Comparison of ENCODE assay signal across 10 mouse cellular contexts in genomic region chr11:35122091-35122811, GRCm38 (mm10). TPM values are rescaled to one million over a fixed set of nuclear protein-coding genes. Genes with fewer than 3 reads are reported as not detected.
A peak's percentile ranks its signal among the peaks of the same experiment; 100 is the strongest.
DNase-seq lines count a peak whose midpoint lies in the region; ATAC-seq and TF ChIP-seq lines count a peak whose summit lies in the region.
"Had no signal": no experiment of that assay in that cellular context is flagged by ENCODE, and none has a peak within 500 bp of the region (broad histone marks: within the 10 kb centered on the region; RNA-seq: fewer than 3 reads in every experiment).

No protein-coding gene starts in this region.

- H3K4me2 ChIP-seq in heart, postnatal 0 days (ENCODE audit: low read depth, low read length): peak overlapping the region; percentile 94
- H3K4me2 ChIP-seq in liver, embryonic 15.5 days: no peak overlapping the region
- H3K4me2 ChIP-seq in stomach, embryonic 15.5 days: peak overlapping the region; percentile 86

- no peak for TF ChIP-seq POLR2A in heart, adult 2 months (IDR thresholded peaks at IDR 0.05; ENCODE audit: insufficient read depth, low read depth, low read length)

- H3K27me3 ChIP-seq in heart, adult 2 months (ENCODE audit: control insufficient read depth, insufficient read depth, low read length): no peaks in the 10 kb centered on the region; the same call in 1 of the 2 replicates
- H3K27me3 ChIP-seq in heart, postnatal 0 days (ENCODE audit: control insufficient read depth, insufficient read depth, low read length): peaks cover 38% of the 10 kb centered on the region
- H3K27me3 ChIP-seq in liver, embryonic 15.5 days: peaks cover 58% of the 10 kb centered on the region
- H3K27me3 ChIP-seq in stomach, embryonic 15.5 days (replicated peaks): peaks cover 18% of the 10 kb centered on the region; the same call in 1 of the 2 replicates

- WGBS in heart, adult 2 months: 11% methylated on average over 23 of the region's 23 CpGs
- WGBS in heart, postnatal 0 days: 5% methylated on average over 23 of the region's 23 CpGs
- WGBS in liver, embryonic 15.5 days (ENCODE audit: insufficient replicate concordance): 3% methylated on average over 23 of the region's 23 CpGs
- WGBS in stomach, embryonic 15.5 days: 2% methylated on average over 23 of the region's 23 CpGs

- no peaks in the 10 kb centered on the region for H3K36me3 ChIP-seq in heart, adult 2 months (ENCODE audit: control insufficient read depth, insufficient read depth, low read length)
- H3K36me3 ChIP-seq in heart, postnatal 0 days (replicated peaks; ENCODE audit: control insufficient read depth, insufficient read depth, low read length): no peaks in the 10 kb centered on the region
- no peaks in the 10 kb centered on the region for H3K36me3 ChIP-seq in liver, embryonic 15.5 days (replicated peaks)
- no peaks in the 10 kb centered on the region for H3K36me3 ChIP-seq in stomach, embryonic 15.5 days
- H3K36me3 ChIP-seq: G1E had no signal

- no peak for TF ChIP-seq EP300 in heart, adult 2 months (IDR thresholded peaks at IDR 0.05; ENCODE audit: insufficient read depth, low read depth, low read length)
- no peak for TF ChIP-seq EP300 in heart, postnatal 0 days (IDR thresholded peaks at IDR 0.05; ENCODE audit: low read depth)

- no peaks in the 10 kb centered on the region for H3K79me2 ChIP-seq in heart, adult 2 months (replicated peaks; ENCODE audit: control insufficient read depth, insufficient read depth, low read length)

- peak overlapping the region; percentile 48; the same call in 1 of the 2 replicates for H3K4me3 ChIP-seq in heart, adult 2 months
- H3K4me3 ChIP-seq in heart, postnatal 0 days (ENCODE audit: low read depth, low read length): peak overlapping the region; percentile 69
- 0 out of 2 replicates have a peak overlapping the region, but pooled peaks have one; percentile 2 for H3K4me3 ChIP-seq in liver, embryonic 15.5 days (replicated peaks)
- peak overlapping the region; percentile 67 for H3K4me3 ChIP-seq in stomach, embryonic 15.5 days (replicated peaks)

- H3K4me1 ChIP-seq in heart, adult 2 months (ENCODE audit: control insufficient read depth, insufficient read depth, low read length): no peaks in the 10 kb centered on the region
- H3K4me1 ChIP-seq in heart, postnatal 0 days (ENCODE audit: control insufficient read depth, insufficient read depth): no peaks in the 10 kb centered on the region
- H3K4me1 ChIP-seq in liver, embryonic 15.5 days (replicated peaks): no peaks in the 10 kb centered on the region
- H3K4me1 ChIP-seq in stomach, embryonic 15.5 days: peaks cover 32% of the 10 kb centered on the region; the same call in 1 of the 2 replicates

- DNase-seq in heart, adult 2 months: peak in 1 of 2 experiments; percentile 26
- DNase-seq in heart, postnatal 25 days (ENCODE audit: low spot score): no peak
- peak; percentile 50 to 61 for DNase-seq in cerebellum, postnatal 25 days
- DNase-seq in heart, postnatal 0 days (ENCODE audit: low spot score): no peak
- DNase-seq in right cerebral cortex, postnatal 25 days: no peak
- DNase-seq in spleen, postnatal 36 days (ENCODE audit: low spot score in 2 of 2): no peak

- no peaks in the 10 kb centered on the region for H3K9me3 ChIP-seq in heart, postnatal 0 days (replicated peaks; ENCODE audit: control insufficient read depth, low read length)
- H3K9me3 ChIP-seq in liver, embryonic 15.5 days (replicated peaks): no peaks in the 10 kb centered on the region
- H3K9me3 ChIP-seq in stomach, embryonic 15.5 days: no peaks in the 10 kb centered on the region

- ATAC-seq in heart, postnatal 0 days (ENCODE audit: insufficient read depth, low read depth): no peak
- no peak for ATAC-seq in liver, embryonic 15.5 days (ENCODE audit: insufficient read depth)
- ATAC-seq in stomach, embryonic 15.5 days (ENCODE audit: insufficient read depth, low FRiP score, low read depth): no peak

- H3K9ac ChIP-seq in heart, adult 2 months (ENCODE audit: low read depth, low read length): peak overlapping the region; percentile 45; the same call in 1 of the 2 replicates
- peak overlapping the region; percentile 46; the same call in 1 of the 2 replicates for H3K9ac ChIP-seq in heart, postnatal 0 days (replicated peaks; ENCODE audit: low read depth, low read length)
- H3K9ac ChIP-seq in liver, embryonic 15.5 days: no peak overlapping the region
- H3K9ac ChIP-seq in stomach, embryonic 15.5 days: peak overlapping the region; percentile 30; the same call in 1 of the 2 replicates

- intact Hi-C loops in heart, adult 2 months (cut with DNase I): loop anchor here (5.0 kb wide), 1 partner anchor 240 kb away; no protein-coding TSS in a partner anchor
- intact Hi-C loops in heart, postnatal 25 days (cut with DNase I): no loop called here

- no peak overlapping the region for H3K27ac ChIP-seq in heart, adult 2 months
- H3K27ac ChIP-seq in heart, postnatal 0 days (ENCODE audit: low read depth): no peak overlapping the region
- no peak overlapping the region for H3K27ac ChIP-seq in liver, embryonic 15.5 days (replicated peaks)
- H3K27ac ChIP-seq in stomach, embryonic 15.5 days: no peak overlapping the region; the same call in 1 of the 2 replicates

- TF ChIP-seq CTCF in heart, adult 2 months (IDR thresholded peaks at IDR 0.05): no peak
- TF ChIP-seq CTCF in heart, postnatal 0 days (IDR thresholded peaks at IDR 0.05; ENCODE audit: low read depth): no peak

RNA-seq across cellular contexts. Expression of gene Slit3, which starts 1.2 kb away (rescaled TPM):
- 10 to 100 TPM; 12.3 to 14.6 TPM for total RNA-seq in heart, adult 2 months (2021)
- polyA plus RNA-seq in heart, adult 2 months (2012; rRNA removed): 15.8 and 16.0 TPM in 2 replicates
- 10 to 100 TPM; 12.7 to 15.4 TPM for total RNA-seq in heart, postnatal 25 days (2021)
- total RNA-seq in heart, postnatal 0 days (2014; rRNA removed; ENCODE audit: low replicate concordance): 22.3 and 23.7 TPM in 2 replicates
- polyA plus RNA-seq in heart, postnatal 0 days (2015; fragmentation: Nextera tagmentation; extraction: Ambion mirVana): 6.7 and 8.8 TPM in 2 replicates
- polyA plus RNA-seq in liver, embryonic 15.5 days (2015; fragmentation: Nextera tagmentation; extraction: Ambion mirVana): 0.20 and 0.55 TPM in 2 replicates
- polyA plus RNA-seq in stomach, embryonic 15.5 days (2015; fragmentation: Nextera tagmentation; extraction: Ambion mirVana): 18.9 and 20.6 TPM in 2 replicates
- total RNA-seq: hematopoietic stem cell, adult 5-6 weeks had no signal
- polyA plus RNA-seq: G1E had no signal

Comparison
In these comparisons a context has a peak if more than half of its experiments do, and no peak if none do; other contexts are left out.
1. DNase-seq: peak in cerebellum, postnatal 25 days (2 of 2); none in heart, postnatal 25 days (single experiment), heart, postnatal 0 days (single experiment), right cerebral cortex, postnatal 25 days (single experiment) and spleen, postnatal 36 days (0 of 2).
2. H3K4me3 ChIP-seq: peak in every context shown above with its lines; median percentile 69 in heart, postnatal 0 days; 67 in stomach, embryonic 15.5 days; 48 in heart, adult 2 months; 2 in liver, embryonic 15.5 days.